In genomic region chr6:40393213-40393612, GRCm38 (mm10) we compare ENCODE assay signal across 9 mouse cellular contexts. TPM values are rescaled to one million over a fixed set of nuclear protein-coding genes. Genes with fewer than 3 reads are reported as not detected.
A peak's percentile ranks its signal among the peaks of the same experiment; 100 is the strongest.
DNase-seq lines count a peak whose midpoint lies in the region; ATAC-seq and TF ChIP-seq lines count a peak whose summit lies in the region.
"Had no signal": no experiment of that assay in that cellular context is flagged by ENCODE, and none has a peak within 500 bp of the region (broad histone marks: within the 10 kb centered on the region; RNA-seq: fewer than 3 reads in every experiment).

No protein-coding gene starts in this region.

- H3K27me3 ChIP-seq in MEL (ENCODE audit: control insufficient read depth in 1 of 2, insufficient read depth in 2 of 2, low read length in 2 of 2), result no peaks in the 10 kb centered on the region
- no peaks in the 10 kb centered on the region for H3K27me3 ChIP-seq in forebrain, embryonic 12.5 days
- no peaks in the 10 kb centered on the region for H3K27me3 ChIP-seq in lung, embryonic 16.5 days (ENCODE audit: control insufficient read depth, insufficient read depth, low read depth, low read length)

- peak; percentile 58 for TF ChIP-seq RAD21 in MEL (IDR thresholded peaks at IDR 0.05; ENCODE audit: low read depth, low read length)

- WGBS in forebrain, embryonic 12.5 days, result 7% methylated on average over 3 of the region's 3 CpGs
- 25% methylated on average over 3 of the region's 3 CpGs for WGBS in lung, embryonic 16.5 days

- no peak for TF ChIP-seq POLR2A in MEL (IDR thresholded peaks at IDR 0.05; ENCODE audit: control insufficient read depth in 1 of 2, insufficient read depth in 1 of 2, low read depth in 1 of 2, low read length in 2 of 2, poor library complexity in 1 of 2)

- peaks cover 0 to 9% of the 10 kb centered on the region in 2 experiments for H3K36me3 ChIP-seq in MEL (ENCODE audit: control insufficient read depth in 1 of 2, insufficient read depth in 2 of 2, low read length in 2 of 2)
- H3K36me3 ChIP-seq in forebrain, embryonic 12.5 days (replicated peaks), result peaks cover 17% of the 10 kb centered on the region
- peaks cover 11% of the 10 kb centered on the region for H3K36me3 ChIP-seq in lung, embryonic 16.5 days (ENCODE audit: control insufficient read depth, insufficient read depth, low read length)

- H3K4me1 ChIP-seq in MEL (ENCODE audit: control insufficient read depth in 1 of 2, insufficient read depth in 2 of 2, low read length in 2 of 2), result peaks cover 3 to 6% of the 10 kb centered on the region in 2 experiments
- peaks cover 6% of the 10 kb centered on the region; the same call in 1 of the 2 replicates for H3K4me1 ChIP-seq in forebrain, embryonic 12.5 days
- H3K4me1 ChIP-seq in lung, embryonic 16.5 days (replicated peaks; ENCODE audit: control insufficient read depth, insufficient read depth, low read length), result no peaks in the 10 kb centered on the region

- ATAC-seq in forebrain, embryonic 12.5 days (ENCODE audit: low FRiP score), result peak; percentile 95
- peak; percentile 56 to 69; a peak in 2 of 4 replicates for ATAC-seq in hematopoietic stem cell, adult 5-6 weeks (replicated peaks in 1 of 2; ENCODE audit: insufficient read depth in 1 of 2, low FRiP score in 2 of 2, low TSS enrichment in 1 of 2, low read depth in 1 of 2, poor library complexity in 2 of 2, severe bottlenecking in 2 of 2)
- ATAC-seq in lung, embryonic 16.5 days (ENCODE audit: low read depth), result peak; percentile 98

- TF ChIP-seq CTCF in MEL (IDR thresholded peaks at IDR 0.05 in 2 of 3, conservative IDR thresholded peaks at IDR 0.05 in 1 of 3; ENCODE audit: control insufficient read depth in 1 of 3, insufficient read depth in 1 of 3, low read depth in 2 of 3, low read length in 3 of 3, poor library complexity in 1 of 3, severe bottlenecking in 1 of 3), result peak; percentile 47 to 71 (median 51); a peak in 5 of 6 replicates

- H3K79me2 ChIP-seq in MEL (ENCODE audit: control insufficient read depth, insufficient read depth, low read length, poor library complexity), result no peaks in the 10 kb centered on the region

- no peak overlapping the region for H3K27ac ChIP-seq in MEL (ENCODE audit: control insufficient read depth, low read depth, low read length)
- H3K27ac ChIP-seq in forebrain, embryonic 12.5 days, result no peak overlapping the region
- no peak overlapping the region for H3K27ac ChIP-seq in lung, embryonic 16.5 days (ENCODE audit: low read length)

- TF ChIP-seq EP300 in MEL (IDR thresholded peaks at IDR 0.05; ENCODE audit: low read depth in 1 of 2, low read length in 2 of 2), result no peak

- no peak overlapping the region for H3K4me2 ChIP-seq in forebrain, embryonic 12.5 days
- no peak overlapping the region for H3K4me2 ChIP-seq in lung, embryonic 16.5 days (ENCODE audit: low read depth, low read length)

- no peak overlapping the region for H3K4me3 ChIP-seq in MEL (ENCODE audit: control insufficient read depth in 1 of 2, insufficient read depth in 1 of 2, low read depth in 2 of 2, low read length in 2 of 2)
- no peak overlapping the region for H3K4me3 ChIP-seq in forebrain, embryonic 12.5 days (replicated peaks)
- H3K4me3 ChIP-seq in lung, embryonic 16.5 days (ENCODE audit: low read length), result no peak overlapping the region

- H3K9ac ChIP-seq in MEL (ENCODE audit: control insufficient read depth, low read depth, low read length, poor library complexity, severe bottlenecking), result no peak overlapping the region
- no peak overlapping the region for H3K9ac ChIP-seq in forebrain, embryonic 12.5 days
- no peak overlapping the region for H3K9ac ChIP-seq in lung, embryonic 16.5 days (ENCODE audit: low read length)

- H3K9me3 ChIP-seq in MEL (replicated peaks; ENCODE audit: insufficient read depth, low read length), result no peaks in the 10 kb centered on the region
- no peaks in the 10 kb centered on the region for H3K9me3 ChIP-seq in forebrain, embryonic 12.5 days
- H3K9me3 ChIP-seq in lung, embryonic 16.5 days (ENCODE audit: control insufficient read depth, low read length), result no peaks in the 10 kb centered on the region

- peak; percentile 64 for DNase-seq in MEL (ENCODE audit: low read depth, low spot score)
- peak; percentile 43 for DNase-seq in c-Kit-positive CD71-positive TER-119-negative erythroid progenitor cells, embryonic 14.5 days (ENCODE audit: low read depth)
- peak; percentile 90 for DNase-seq in layer of hippocampus, adult 8-10 months (ENCODE audit: low spot score in 2 of 2)
- DNase-seq in retina, postnatal 1 day, result peak; percentile 86
- DNase-seq in B cell, adult 2 months, result no peak

TF ChIP-seq in MEL, 35 proteins besides CTCF, POLR2A, EP300 and RAD21:
- no peak for TF ChIP-seq UBTF (IDR thresholded peaks at IDR 0.05; ENCODE audit: borderline replicate concordance, insufficient read depth, low read depth, low read length)
- TF ChIP-seq SMC3 (IDR thresholded peaks at IDR 0.05; ENCODE audit: low read depth, low read length), result peak; percentile 50
- no peak for TF ChIP-seq NRF1 (IDR thresholded peaks at IDR 0.05; ENCODE audit: insufficient read depth, low read depth, low read length, poor library complexity, severe bottlenecking)

RNA-seq across cellular contexts. Expression of gene E330009J07Rik, which starts 42.7 kb away (rescaled TPM):
- 6.1 and 6.4 TPM in 2 replicates for total RNA-seq in MEL (2012; rRNA removed)
- 1 to 10 TPM in 1 of 2 experiments, not detected in 1; 5.9 TPM for polyA plus RNA-seq in MEL (2012; ENCODE audit: insufficient read depth in 1 of 2, insufficient read length in 2 of 2, low read depth in 1 of 2, low replicate concordance in 2 of 2, missing spikeins in 1 of 2)
- 25.8 and 28.4 TPM in 2 replicates for polyA plus RNA-seq in forebrain, embryonic 12.5 days (2016; fragmentation: Nextera tagmentation; extraction: Ambion mirVana)
- 8.0 and 12.4 TPM in 2 replicates for total RNA-seq in hematopoietic stem cell, adult 5-6 weeks (2017)
- 10 to 100 TPM; 40.4 to 53.1 (median 45.7) TPM for total RNA-seq in layer of hippocampus, adult 8-10 months (2022)
- 8.6 and 9.6 TPM in 2 replicates for polyA plus RNA-seq in lung, embryonic 16.5 days (2015; fragmentation: Nextera tagmentation; extraction: Ambion mirVana)

RNA-seq across cellular contexts. Expression of gene Wee2, which starts 45.7 kb away (rescaled TPM):
- total RNA-seq in MEL (2012; rRNA removed), result not detected in 2 replicates
- polyA plus RNA-seq in MEL (2012; ENCODE audit: insufficient read depth in 1 of 2, insufficient read length in 2 of 2, low read depth in 1 of 2, low replicate concordance in 2 of 2, missing spikeins in 1 of 2), result not detected
- 0.19 and 0.24 TPM in 2 replicates for polyA plus RNA-seq in forebrain, embryonic 12.5 days (2016; fragmentation: Nextera tagmentation; extraction: Ambion mirVana)
- not detected in 2 replicates for total RNA-seq in hematopoietic stem cell, adult 5-6 weeks (2017)
- total RNA-seq in layer of hippocampus, adult 8-10 months (2022), result under 1 TPM in 1 of 4 experiments, not detected in 3; 0.16 TPM
- polyA plus RNA-seq in lung, embryonic 16.5 days (2015; fragmentation: Nextera tagmentation; extraction: Ambion mirVana), result 0.08 TPM in 1 of 2 replicates, not detected in the other
- polyA plus RNA-seq: liver, embryonic 16.5 days had no signal

Comparison
In these comparisons a context has a peak if more than half of its experiments do, and no peak if none do; other contexts are left out.
1. DNase-seq: peak in MEL (single experiment), c-Kit-positive CD71-positive TER-119-negative erythroid progenitor cells, embryonic 14.5 days (single experiment), layer of hippocampus, adult 8-10 months (2 of 2) and retina, postnatal 1 day (single experiment); none in B cell, adult 2 months (0 of 2).
2. Peak in every context shown above with its lines, with median percentiles within 50 percentile points of each other: ATAC-seq.